Mouse (Mus musculus) heart, postnatal 10 days (tissue): Measurements from ENCODE around the gene Ehd3. TPM values are rescaled to one million over a fixed set of nuclear protein-coding genes. Genes with fewer than 3 reads are reported as not detected.

Experiments used
- DNase-seq, 2 experiments: peaks; one replicate each; pipeline ENCODE4 v3.0.0; 2021
- intact Hi-C: fragments of 180-260 bp; cut with DNase I; formaldehyde crosslinking; loops from one replicate; pipeline ENCODE4 v1.15.1; 2025
- total RNA-seq, 2 experiments: library from RNA; stranded (reverse); gene quantifications; 2 replicates each; pipeline ENCODE4 v1.2.3; 2021

The Ehd3 gene
- total RNA-seq, 2 experiments from 2014 or later: 3.3 to 4.3 TPM

DNA sequence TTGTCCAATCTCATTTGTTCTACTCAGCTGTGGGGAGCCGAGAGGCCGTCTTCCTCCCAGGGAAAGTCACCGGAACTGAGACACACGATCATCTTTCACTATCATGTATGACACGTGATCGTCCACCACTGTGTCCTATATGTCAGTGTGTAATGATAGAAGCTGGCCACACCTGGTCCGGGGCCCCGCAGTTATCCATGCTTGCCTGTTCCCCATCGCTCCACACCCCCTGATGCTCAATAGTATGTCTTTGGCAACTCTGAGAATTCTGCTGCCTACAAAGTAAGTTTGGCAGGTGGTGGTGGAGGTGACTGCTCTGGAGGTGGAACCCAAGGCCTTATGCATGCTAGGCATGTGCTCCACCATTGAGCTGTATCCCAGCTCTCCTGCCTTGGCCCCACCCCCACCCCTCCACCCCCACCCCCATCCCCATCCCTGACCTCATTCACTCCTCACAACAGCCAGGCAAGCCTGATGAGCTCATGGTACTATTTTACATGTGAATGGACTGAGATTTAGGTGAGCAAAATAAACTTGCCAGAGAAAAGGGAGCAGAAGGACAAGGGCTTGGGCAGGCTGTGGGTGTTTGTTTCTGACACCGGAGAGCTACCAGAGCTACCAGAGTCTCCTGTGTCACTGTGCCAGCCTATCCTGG is 75.5 kb downstream of the Ehd3 start:
- intact Hi-C loops: no loop called here
- DNase-seq: no peak

DNA sequence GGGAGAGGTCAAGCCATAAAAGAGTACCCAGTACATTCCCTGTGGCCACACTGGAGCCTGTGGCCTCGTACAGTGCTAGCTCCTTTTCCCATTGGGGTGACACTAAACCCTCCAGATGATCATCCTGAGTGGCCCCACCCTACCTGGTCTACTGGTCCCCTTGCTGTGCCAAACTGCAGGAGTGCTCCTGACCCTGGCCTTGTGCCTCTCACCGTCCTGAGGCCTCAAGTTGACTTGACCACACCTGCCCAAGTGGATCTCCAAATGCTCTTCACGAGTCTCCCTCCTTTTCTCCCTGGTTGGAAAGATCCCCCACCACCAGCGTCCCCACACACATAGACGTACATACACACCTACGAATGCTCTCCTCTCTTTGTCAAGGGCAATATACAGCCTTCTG is 76.4 kb downstream of the Ehd3 start:
- intact Hi-C loops: loop anchor here (10.0 kb wide), 1 partner anchor 1025 kb away; no protein-coding TSS in a partner anchor
- DNase-seq: no peak

DNA sequence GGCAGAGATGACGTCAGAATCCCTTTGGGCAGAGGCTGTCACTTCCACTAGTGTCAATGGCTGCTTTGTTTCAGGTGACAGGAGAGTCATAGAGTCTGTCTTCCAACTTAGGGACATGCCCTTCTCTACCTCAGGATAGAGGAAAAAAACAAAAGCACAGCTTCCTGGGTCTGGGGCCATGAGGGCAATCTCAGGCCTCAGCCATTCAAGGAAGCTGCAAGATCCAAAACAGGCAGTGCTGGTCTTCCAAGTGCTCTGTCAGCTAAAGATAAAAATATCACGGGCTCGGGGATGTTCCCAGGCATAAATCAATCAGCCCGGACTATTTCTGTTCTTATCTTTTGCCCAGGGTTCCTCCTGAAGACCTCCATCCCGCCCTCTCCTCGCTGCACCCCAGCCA is 77.4 kb downstream of the Ehd3 start:
- intact Hi-C loops: loop anchor here (10.0 kb wide), 1 partner anchor 1026 kb away; no protein-coding TSS in a partner anchor
- no peak for DNase-seq

Other genes with a start within 250 kb of the Ehd3 start
- gene Galnt14, start 93.7 kb upstream of the Ehd3 start, total RNA-seq: under 1 TPM; 0.12 to 0.17 TPM
- gene Xdh, start 146.1 kb downstream of the Ehd3 start, total RNA-seq: 10 to 100 TPM in 1 of 2 experiments, 1 to 10 TPM in 1; 7.3 to 18.2 TPM
- gene Srd5a2, start 243.8 kb downstream of the Ehd3 start, total RNA-seq: not detected